Mouse (Mus musculus): ENCODE measurements around the gene Nr4a2. TPM values are rescaled to one million over a fixed set of nuclear protein-coding genes. Genes with fewer than 3 reads are reported as not detected.

Gene Nr4a2
- polyA plus RNA-seq, 1 experiment from 2014 or later, result 0.31 TPM

- H3K27me3 ChIP-seq, result peaks cover 77% of the 10 kb centered on the region
These were observed 23.6 kb downstream of the Nr4a2 start for GRCm38 (mm10) chr2:57100241-57100640.

GRCm38 (mm10) chr2:57072452-57072851, 51.4 kb downstream of the Nr4a2 start:
- 64% methylated on average over 9 of the region's 9 CpGs for WGBS (ENCODE audit: insufficient replicate concordance)
- Histone ChIP-seq H3K27me3 (no peaks in the 10 kb centered on the region), H3K4me1 (replicated peaks) (no peaks in the 10 kb centered on the region), H3K4me3 (replicated peaks) (no peak overlapping the region), H3K9ac (no peak overlapping the region), H3K36me3 (replicated peaks) (no peaks in the 10 kb centered on the region), H3K27ac (replicated peaks) (no peak overlapping the region), H3K4me2 (no peak overlapping the region), H3K9me3 (replicated peaks) (no peaks in the 10 kb centered on the region)
- no peak for ATAC-seq (ENCODE audit: insufficient read depth)

More at GRCm38 (mm10) chr2:57100241-57100640, 23.6 kb downstream of the Nr4a2 start:
- no peak for ATAC-seq (ENCODE audit: insufficient read depth)
- Histone ChIP-seq H3K4me1 (replicated peaks) (no peaks in the 10 kb centered on the region), H3K4me3 (replicated peaks) (no peak overlapping the region), H3K27ac (replicated peaks) (no peak overlapping the region), H3K4me2 (no peak overlapping the region), H3K9ac (no peak overlapping the region), H3K36me3 (replicated peaks) (no peaks in the 10 kb centered on the region), H3K9me3 (replicated peaks) (no peaks in the 10 kb centered on the region)
- 60% methylated on average over 3 of the region's 3 CpGs for whole genome bisulfite sequencing (ENCODE audit: insufficient replicate concordance)

GRCm38 (mm10) chr2:57063480-57063879, 60.3 kb downstream of the Nr4a2 start:
- no peaks in the 10 kb centered on the region for H3K36me3 ChIP-seq (replicated peaks)
- H3K4me2 ChIP-seq, result no peak overlapping the region
- H3K9me3 ChIP-seq (replicated peaks), result no peaks in the 10 kb centered on the region
- WGBS (ENCODE audit: insufficient replicate concordance), result 56% methylated on average over 1 of the region's 1 CpGs
- no peaks in the 10 kb centered on the region for H3K27me3 ChIP-seq
- no peak overlapping the region for H3K27ac ChIP-seq (replicated peaks)
- H3K4me1 ChIP-seq (replicated peaks), result no peaks in the 10 kb centered on the region
- H3K9ac ChIP-seq, result no peak overlapping the region
- no peak for ATAC-seq (ENCODE audit: insufficient read depth)
- H3K4me3 ChIP-seq (replicated peaks), result no peak overlapping the region

Other genes with a start within 250 kb of the Nr4a2 start
- gene Gpd2, start 113.6 kb upstream of the Nr4a2 start, polyA plus RNA-seq (2015; fragmentation: Nextera tagmentation; extraction: Ambion mirVana), result 5.6 and 5.7 TPM in 2 replicates

Data from liver, embryonic 15.5 days (tissue).